Mouse (Mus musculus): Measurements from ENCODE around the gene Mypn. TPM values are rescaled to one million over a fixed set of nuclear protein-coding genes. Genes with fewer than 3 reads are reported as not detected.

Mypn gene
- polyA plus RNA-seq, 1 experiment = not detected

GRCm38 (mm10) chr10:63221081-63221783, 17.5 kb upstream of the Mypn start:
- Histone ChIP-seq H3K4me1 (ENCODE audit: control insufficient read depth) (no peaks in the 10 kb centered on the region), H3K4me3 (replicated peaks) (no peak overlapping the region), H3K27me3 (ENCODE audit: control insufficient read depth) (no peaks in the 10 kb centered on the region), H3K36me3 (ENCODE audit: control insufficient read depth) (no peaks in the 10 kb centered on the region), H3K9me3 (ENCODE audit: control insufficient read depth, low read length) (no peaks in the 10 kb centered on the region)
- TF ChIP-seq GATA1 (IDR thresholded peaks at IDR 0.05; ENCODE audit: low read length) = no peak
- TF ChIP-seq TAL1 (IDR thresholded peaks at IDR 0.05; ENCODE audit: low read length) = no peak

GRCm38 (mm10) chr10:63208871-63209270, 5.1 kb upstream of the Mypn start:
- no peak overlapping the region for H3K4me3 ChIP-seq (replicated peaks)
- no peaks in the 10 kb centered on the region for H3K9me3 ChIP-seq (ENCODE audit: control insufficient read depth, low read length)
- H3K36me3 ChIP-seq (ENCODE audit: control insufficient read depth) = no peaks in the 10 kb centered on the region
- H3K4me1 ChIP-seq (ENCODE audit: control insufficient read depth) = no peaks in the 10 kb centered on the region
- H3K27me3 ChIP-seq (ENCODE audit: control insufficient read depth) = peaks cover 2% of the 10 kb centered on the region; the same call in 1 of the 2 replicates
- TF ChIP-seq TAL1 (IDR thresholded peaks at IDR 0.05; ENCODE audit: low read length) = no peak
- no peak for TF ChIP-seq GATA1 (IDR thresholded peaks at IDR 0.05; ENCODE audit: low read length)

GRCm38 (mm10) chr10:63203002-63203401, 750 bp downstream of the Mypn start:
- no peaks in the 10 kb centered on the region for H3K36me3 ChIP-seq (ENCODE audit: control insufficient read depth)
- H3K4me1 ChIP-seq (ENCODE audit: control insufficient read depth) = peaks cover 20% of the 10 kb centered on the region
- H3K4me3 ChIP-seq (replicated peaks) = no peak overlapping the region
- no peaks in the 10 kb centered on the region for H3K27me3 ChIP-seq (ENCODE audit: control insufficient read depth)
- H3K9me3 ChIP-seq (ENCODE audit: control insufficient read depth, low read length) = no peaks in the 10 kb centered on the region
- TF ChIP-seq GATA1 (IDR thresholded peaks at IDR 0.05; ENCODE audit: low read length) (no peak), TAL1 (IDR thresholded peaks at IDR 0.05; ENCODE audit: low read length) (no peak)

- no peaks in the 10 kb centered on the region for H3K9me3 ChIP-seq (ENCODE audit: control insufficient read depth, low read length)
- no peaks in the 10 kb centered on the region for H3K36me3 ChIP-seq (ENCODE audit: control insufficient read depth)
- no peaks in the 10 kb centered on the region for H3K27me3 ChIP-seq (ENCODE audit: control insufficient read depth)
- H3K4me3 ChIP-seq (replicated peaks) = no peak overlapping the region
- peaks cover 20% of the 10 kb centered on the region for H3K4me1 ChIP-seq (ENCODE audit: control insufficient read depth)
- TF ChIP-seq GATA1 (IDR thresholded peaks at IDR 0.05; ENCODE audit: low read length) = no peak
These were observed 2.2 kb downstream of the Mypn start for GRCm38 (mm10) chr10:63201534-63201933.

GRCm38 (mm10) chr10:63199008-63199407, 4.7 kb downstream of the Mypn start:
- Histone ChIP-seq H3K4me1 (ENCODE audit: control insufficient read depth) (peaks cover 20% of the 10 kb centered on the region), H3K4me3 (replicated peaks) (no peak overlapping the region), H3K27me3 (ENCODE audit: control insufficient read depth) (no peaks in the 10 kb centered on the region), H3K36me3 (ENCODE audit: control insufficient read depth) (no peaks in the 10 kb centered on the region), H3K9me3 (ENCODE audit: control insufficient read depth, low read length) (no peaks in the 10 kb centered on the region)
- TF ChIP-seq GATA1 (IDR thresholded peaks at IDR 0.05; ENCODE audit: low read length) (no peak), TAL1 (IDR thresholded peaks at IDR 0.05; ENCODE audit: low read length) (no peak)

- Histone ChIP-seq H3K4me3 (replicated peaks) (no peak overlapping the region), H3K27me3 (ENCODE audit: control insufficient read depth) (no peaks in the 10 kb centered on the region; the same call in 1 of the 2 replicates), H3K9me3 (ENCODE audit: control insufficient read depth, low read length) (no peaks in the 10 kb centered on the region), H3K36me3 (ENCODE audit: control insufficient read depth) (no peaks in the 10 kb centered on the region), H3K4me1 (ENCODE audit: control insufficient read depth) (no peaks in the 10 kb centered on the region)
- no peak for TF ChIP-seq TAL1 (IDR thresholded peaks at IDR 0.05; ENCODE audit: low read length)
- no peak for TF ChIP-seq GATA1 (IDR thresholded peaks at IDR 0.05; ENCODE audit: low read length)
These were observed 11.0 kb downstream of the Mypn start for GRCm38 (mm10) chr10:63192736-63193135.

- TF ChIP-seq GATA1 (IDR thresholded peaks at IDR 0.05; ENCODE audit: low read length) = no peak
- no peak for TF ChIP-seq TAL1 (IDR thresholded peaks at IDR 0.05; ENCODE audit: low read length)
- Histone ChIP-seq H3K27me3 (ENCODE audit: control insufficient read depth) (no peaks in the 10 kb centered on the region; the same call in 1 of the 2 replicates), H3K36me3 (ENCODE audit: control insufficient read depth) (no peaks in the 10 kb centered on the region), H3K4me1 (ENCODE audit: control insufficient read depth) (no peaks in the 10 kb centered on the region), H3K9me3 (ENCODE audit: control insufficient read depth, low read length) (no peaks in the 10 kb centered on the region), H3K4me3 (replicated peaks) (no peak overlapping the region)
These were observed 11.5 kb downstream of the Mypn start for GRCm38 (mm10) chr10:63192276-63192675.

- no peaks in the 10 kb centered on the region; the same call in 1 of the 2 replicates for H3K27me3 ChIP-seq (ENCODE audit: control insufficient read depth)
- H3K9me3 ChIP-seq (ENCODE audit: control insufficient read depth, low read length) = no peaks in the 10 kb centered on the region
- H3K36me3 ChIP-seq (ENCODE audit: control insufficient read depth) = no peaks in the 10 kb centered on the region
- H3K4me3 ChIP-seq (replicated peaks) = no peak overlapping the region
- no peaks in the 10 kb centered on the region for H3K4me1 ChIP-seq (ENCODE audit: control insufficient read depth)
- TF ChIP-seq GATA1 (IDR thresholded peaks at IDR 0.05; ENCODE audit: low read length) (no peak), TAL1 (IDR thresholded peaks at IDR 0.05; ENCODE audit: low read length) (no peak)
These were observed 19.3 kb downstream of the Mypn start for GRCm38 (mm10) chr10:63184451-63184850.

GRCm38 (mm10) chr10:63182177-63182768, 21.5 kb downstream of the Mypn start:
- Histone ChIP-seq H3K27me3 (ENCODE audit: control insufficient read depth) (no peaks in the 10 kb centered on the region), H3K4me3 (replicated peaks) (no peak overlapping the region), H3K9me3 (ENCODE audit: control insufficient read depth, low read length) (no peaks in the 10 kb centered on the region), H3K4me1 (ENCODE audit: control insufficient read depth) (peaks cover 3% of the 10 kb centered on the region), H3K36me3 (ENCODE audit: control insufficient read depth) (no peaks in the 10 kb centered on the region)
- TF ChIP-seq GATA1 (IDR thresholded peaks at IDR 0.05; ENCODE audit: low read length) (no peak), TAL1 (IDR thresholded peaks at IDR 0.05; ENCODE audit: low read length) (no peak)

Measured in erythroblast, embryonic 14.5 days (primary cell).